Mouse (Mus musculus) heart, adult 9 months (tissue): ENCODE data around the gene Unc93b1.
A peak's percentile ranks its signal among the peaks of the same experiment; 100 is the strongest.

Experiments
- DNase-seq, 2 experiments: peaks; one replicate each; pipeline ENCODE4 v3.0.0; 2022; ENCODE audit warnings: low spot score in 2 of 2

The Unc93b1 gene

DNA sequence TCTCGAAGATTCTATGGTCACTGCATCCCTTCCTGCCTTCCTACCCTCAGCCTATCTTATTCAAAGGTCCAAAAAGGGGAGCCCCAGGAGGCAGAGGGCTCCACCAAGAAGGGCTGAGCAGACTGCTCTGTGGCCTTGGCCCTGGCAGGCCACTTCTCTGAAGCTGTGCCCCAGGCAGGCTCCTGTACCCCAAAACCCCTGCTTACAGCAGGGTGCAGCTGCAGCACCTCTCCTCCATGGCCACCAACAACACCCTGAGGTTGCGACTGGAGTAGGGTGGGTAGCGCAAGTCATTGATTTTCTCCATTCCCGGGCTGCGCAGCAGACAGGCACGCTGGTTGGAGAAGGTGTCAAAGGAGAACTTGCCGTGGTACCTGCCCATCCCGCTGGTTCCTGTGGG, 21.3 kb upstream of the Unc93b1 start:
- DNase-seq: no peak

DNA sequence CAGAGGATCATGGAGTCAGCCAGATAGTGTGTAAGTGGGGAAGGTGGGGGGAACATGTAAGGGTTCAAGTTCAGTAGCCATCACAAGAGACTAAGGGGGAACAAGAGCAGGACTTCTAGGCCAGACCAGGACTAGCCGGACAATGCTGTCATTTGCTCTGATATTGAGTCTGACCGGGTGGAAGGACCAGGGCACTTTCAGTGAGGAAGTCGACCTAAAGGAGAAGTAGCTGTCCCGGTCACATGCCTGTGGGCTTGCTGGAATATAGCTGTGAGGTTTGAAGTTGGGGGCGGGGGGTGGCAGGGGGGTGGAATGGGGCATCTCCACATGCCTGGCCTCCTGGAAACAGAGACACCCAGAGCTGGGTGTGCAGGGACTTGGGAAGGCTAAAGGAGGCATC, 20.5 kb upstream of the Unc93b1 start:
- DNase-seq: no peak

GRCm38 (mm10) chr19:3916727-3917126, 18.3 kb upstream of the Unc93b1 start:
- no peak for DNase-seq

- DNase-seq: no peak
Observed at GRCm38 (mm10) chr19:3919928-3920327, 15.1 kb upstream of the Unc93b1 start.

- DNase-seq: no peak
Observed at GRCm38 (mm10) chr19:3922661-3923371, 12.2 kb upstream of the Unc93b1 start.

DNA sequence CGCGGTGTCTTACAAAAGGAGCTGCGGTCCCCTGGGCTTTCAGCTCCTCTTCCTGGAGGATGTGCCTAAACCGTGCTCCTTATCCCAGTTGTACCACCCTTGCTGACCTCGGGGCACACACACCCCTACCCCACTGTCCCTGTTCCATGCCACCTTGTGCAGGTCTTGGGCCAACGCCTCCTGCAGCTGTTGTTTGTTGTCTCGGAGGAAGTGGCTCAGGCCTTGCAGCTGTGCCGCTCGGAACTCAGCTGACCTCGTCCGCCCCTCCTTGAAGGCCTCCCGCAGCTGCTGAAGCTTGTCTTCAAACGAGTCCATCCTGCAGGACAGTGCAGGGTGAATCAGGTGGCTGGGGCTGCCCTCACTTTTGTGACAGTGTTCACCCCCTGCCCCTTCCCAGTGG, 11.4 kb upstream of the Unc93b1 start:
- DNase-seq: peak in 1 of 2 experiments; percentile 54

- DNase-seq: no peak
Observed at GRCm38 (mm10) chr19:3924190-3924589, 10.8 kb upstream of the Unc93b1 start.

GRCm38 (mm10) chr19:3924868-3925267, 10.1 kb upstream of the Unc93b1 start:
- no peak for DNase-seq

DNA sequence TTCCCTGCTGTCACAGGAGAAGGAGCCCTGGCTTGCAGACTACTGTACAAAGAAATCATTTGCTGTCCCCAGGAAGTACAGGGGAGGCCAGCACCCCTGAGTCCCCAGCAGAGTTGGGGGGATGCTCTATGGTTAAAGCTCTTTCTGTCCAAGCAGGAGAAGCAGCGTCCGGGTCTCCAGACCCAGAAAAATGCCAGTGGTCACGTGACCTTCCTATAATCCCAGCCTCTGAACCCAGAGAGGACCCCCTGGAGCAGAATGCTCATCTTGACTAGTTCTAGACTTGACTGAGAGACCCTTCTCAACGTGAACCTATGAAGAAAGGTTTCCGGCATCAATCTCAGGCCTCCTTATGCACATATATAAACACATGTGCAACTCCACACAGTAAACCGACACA, 9.1 kb upstream of the Unc93b1 start:
- DNase-seq: no peak

DNA sequence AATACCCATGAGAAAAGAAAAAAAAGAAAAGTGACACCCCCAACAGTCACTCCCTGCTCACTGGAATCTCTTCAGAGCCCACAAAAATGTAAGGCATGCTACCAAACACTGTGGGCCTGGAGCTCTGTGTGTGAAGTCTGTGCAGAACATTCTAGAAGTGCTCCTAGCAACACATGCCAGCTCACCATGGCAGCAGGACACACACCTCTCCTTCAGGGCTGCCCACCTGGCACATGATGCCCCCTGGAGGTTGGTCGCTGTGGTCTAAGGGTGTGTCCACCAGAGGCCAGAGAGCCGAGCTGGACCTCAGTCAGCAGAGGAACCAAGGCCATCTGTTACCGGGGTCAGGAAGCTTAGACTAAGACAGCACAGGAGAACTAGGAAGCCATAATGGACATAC, 8.7 kb upstream of the Unc93b1 start:
- no peak for DNase-seq

DNA sequence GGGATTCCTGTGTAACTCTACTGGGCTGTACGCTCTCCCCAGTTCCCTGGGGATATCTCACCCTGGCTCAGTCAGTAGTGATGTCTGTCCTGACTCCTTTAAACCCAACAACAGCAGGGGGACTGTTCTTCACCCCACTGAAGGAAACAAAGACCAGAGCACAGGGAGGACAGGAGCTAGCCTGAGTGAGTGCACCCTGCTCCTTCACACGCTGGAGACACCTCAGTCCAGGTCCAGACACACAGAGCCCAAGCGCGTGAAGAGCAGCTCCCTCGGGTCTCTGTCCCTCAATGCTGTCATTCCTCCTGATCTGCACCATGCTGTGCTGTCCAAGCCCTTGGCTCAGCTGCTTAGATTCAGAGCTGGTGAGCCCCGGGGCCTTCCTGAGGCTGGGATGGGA, 8.3 kb upstream of the Unc93b1 start:
- no peak for DNase-seq

DNA sequence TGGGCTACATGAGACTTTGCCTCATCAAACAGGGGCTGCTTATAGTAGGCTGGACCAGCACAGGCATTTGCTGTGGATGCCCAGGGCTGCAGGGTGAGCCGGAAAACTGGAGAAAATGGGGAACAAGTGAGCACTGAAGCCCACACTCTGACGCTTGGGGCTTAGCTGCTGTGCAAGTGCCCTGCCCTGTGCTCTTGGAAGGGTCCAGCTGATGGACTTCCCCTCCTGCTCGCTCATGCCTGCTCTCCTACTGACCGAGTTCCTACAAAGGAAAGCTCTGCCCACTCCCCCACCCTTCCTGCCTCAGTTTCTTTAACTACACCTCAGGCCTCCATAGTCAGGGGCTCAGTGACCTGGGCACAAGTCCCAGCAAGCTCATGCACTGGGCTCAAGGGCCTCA, 7.0 kb upstream of the Unc93b1 start:
- DNase-seq: no peak

DNA sequence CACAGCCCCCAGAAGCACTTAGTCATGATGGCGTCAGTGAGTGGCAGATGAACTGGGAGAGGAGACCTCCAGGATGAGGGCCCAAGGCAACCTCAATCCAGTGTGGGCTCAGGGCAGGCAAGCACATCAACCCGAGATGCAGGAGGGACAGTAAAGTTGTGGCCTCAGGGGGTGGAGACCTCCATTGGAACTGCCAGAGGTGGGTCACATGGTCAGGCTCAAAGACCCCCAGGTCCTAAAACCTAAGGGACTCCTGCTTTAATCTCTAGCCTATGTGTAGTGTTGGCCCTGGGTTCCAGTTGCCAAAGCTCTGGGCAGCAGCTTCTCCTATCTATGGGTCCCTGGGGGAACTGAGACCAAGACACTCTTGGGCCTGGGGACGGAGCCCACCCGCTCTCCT, 6.2 kb upstream of the Unc93b1 start:
- DNase-seq: no peak

- DNase-seq: peak; percentile 88 to 92
Observed at GRCm38 (mm10) chr19:3929211-3929941, 5.6 kb upstream of the Unc93b1 start, which contains the start of gene Aldh3b1. Aldh3b1 (minus strand) TSS chr19:3929808.

GRCm38 (mm10) chr19:3930262-3931057, 4.5 kb upstream of the Unc93b1 start:
- DNase-seq: no peak

GRCm38 (mm10) chr19:3931716-3932115, 3.3 kb upstream of the Unc93b1 start:
- DNase-seq: peak in 1 of 2 experiments; percentile 59

GRCm38 (mm10) chr19:3935896-3936850, 1.2 kb downstream of the Unc93b1 start:
- peak; percentile 77 to 84 for DNase-seq

DNA sequence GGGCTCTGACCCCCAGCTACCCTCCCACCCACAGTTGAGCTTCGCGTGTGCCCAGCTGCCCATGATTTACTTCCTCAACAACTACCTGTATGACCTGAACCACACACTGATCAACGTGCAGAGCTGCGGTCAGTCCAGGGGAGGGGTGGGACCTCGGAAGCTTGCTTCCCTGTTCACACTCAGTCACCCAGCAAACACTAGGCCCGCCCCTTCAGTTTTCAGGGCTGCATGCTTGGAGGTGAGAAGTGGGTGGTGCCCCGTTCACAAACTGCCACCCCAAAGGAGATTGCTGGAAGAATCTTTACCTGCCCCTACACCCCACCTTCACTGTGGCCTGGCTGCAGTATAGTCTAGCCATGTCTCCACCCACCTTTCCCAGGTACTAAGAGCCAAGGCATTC, 7.3 kb downstream of the Unc93b1 start:
- no peak for DNase-seq

DNA sequence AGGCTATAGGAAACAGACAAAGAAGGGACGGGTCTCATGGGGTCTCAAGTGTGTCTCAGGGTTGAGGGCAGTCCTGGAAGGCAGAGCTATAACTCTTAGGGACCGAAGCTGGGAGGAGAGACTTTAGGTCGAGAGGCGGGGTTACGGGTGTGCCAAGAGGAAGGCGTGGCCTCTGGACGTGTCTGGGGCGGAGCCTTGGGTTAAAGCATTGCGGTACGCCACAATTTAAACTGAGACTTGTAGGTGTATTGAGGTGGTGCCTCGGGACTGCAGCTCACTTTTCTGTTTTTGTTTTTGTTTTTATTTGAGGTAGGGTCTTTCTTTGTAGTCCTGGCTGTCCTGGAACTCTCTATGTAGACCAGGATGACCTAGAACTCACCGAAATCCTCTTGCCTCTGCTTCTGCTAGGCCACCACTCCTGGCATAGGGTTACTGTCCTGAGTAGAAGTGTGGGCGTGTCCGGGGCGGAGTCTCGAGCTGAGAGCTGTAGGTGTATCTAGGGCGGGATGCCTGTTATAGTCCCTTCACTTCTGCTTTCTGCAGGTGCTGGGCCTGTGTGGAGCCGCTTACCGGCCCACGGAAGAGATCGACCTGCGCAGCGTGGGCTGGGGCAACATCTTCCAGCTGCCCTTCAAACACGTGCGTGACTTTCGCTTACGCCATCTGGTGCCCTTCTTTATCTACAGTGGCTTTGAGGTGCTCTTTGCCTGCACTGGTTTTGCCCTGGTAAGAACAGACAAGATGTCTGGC, 8.2 kb downstream of the Unc93b1 start:
- DNase-seq: no peak

- DNase-seq: peak in 1 of 2 experiments; percentile 39
Observed at GRCm38 (mm10) chr19:3945872-3946564, 11.0 kb downstream of the Unc93b1 start.
